Mouse (Mus musculus): ENCODE data around the gene Hps6. TPM values are rescaled to one million over a fixed set of nuclear protein-coding genes. Genes with fewer than 3 reads are reported as not detected.

The Hps6 gene
- total and polyA plus RNA-seq, 2 experiments from 2014 or later = 6.3 to 9.7 TPM

DNA sequence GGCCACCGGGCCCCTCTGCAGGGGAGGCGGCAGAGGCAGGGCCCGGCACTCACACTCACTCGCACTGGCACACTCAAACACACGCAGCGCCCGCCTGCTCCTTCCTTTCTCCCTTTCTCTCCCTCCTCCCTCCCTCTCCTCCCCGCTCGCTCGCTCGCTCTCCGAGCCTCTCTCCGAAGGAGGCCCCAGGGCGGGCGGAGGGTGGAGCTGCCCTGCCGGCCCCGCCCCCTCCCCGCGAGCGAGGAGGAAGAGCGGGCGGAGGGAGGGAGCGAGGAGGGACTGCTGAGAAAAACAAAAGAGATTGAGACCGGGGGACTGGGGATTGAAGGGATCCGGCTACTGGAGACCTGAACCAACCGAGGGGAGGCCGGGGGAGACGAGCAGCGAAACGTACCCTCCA is 36.2 kb downstream of the Hps6 start:
- peak overlapping the region; percentile 99 for H3K27ac ChIP-seq (ENCODE audit: low read depth)
- ATAC-seq (ENCODE audit: insufficient read depth, low read depth) (peak; percentile 79), DNase-seq (ENCODE audit: low spot score) (peak; percentile 91)
- H3K36me3 ChIP-seq (replicated peaks; ENCODE audit: control insufficient read depth, insufficient read depth, low read length) = peaks cover 19% of the 10 kb centered on the region
- peak overlapping the region; percentile 77 for H3K4me3 ChIP-seq (ENCODE audit: low read depth, low read length)
- under 1% methylated on average over 20 of the region's 30 CpGs for WGBS
- TF ChIP-seq EP300 (IDR thresholded peaks at IDR 0.05; ENCODE audit: low read depth) (no peak), CTCF (IDR thresholded peaks at IDR 0.05; ENCODE audit: low read depth) (no peak; the same call in 1 of the 2 replicates)
- peak overlapping the region; percentile 96 for H3K4me2 ChIP-seq (ENCODE audit: low read depth, low read length)
- peak overlapping the region; percentile 90 for H3K9ac ChIP-seq (replicated peaks; ENCODE audit: low read depth, low read length)
- no peaks in the 10 kb centered on the region for H3K9me3 ChIP-seq (replicated peaks; ENCODE audit: control insufficient read depth, low read length)
- no peaks in the 10 kb centered on the region for H3K27me3 ChIP-seq (ENCODE audit: control insufficient read depth, insufficient read depth, low read length)
- peaks cover 61% of the 10 kb centered on the region for H3K4me1 ChIP-seq (ENCODE audit: control insufficient read depth, insufficient read depth)

DNA sequence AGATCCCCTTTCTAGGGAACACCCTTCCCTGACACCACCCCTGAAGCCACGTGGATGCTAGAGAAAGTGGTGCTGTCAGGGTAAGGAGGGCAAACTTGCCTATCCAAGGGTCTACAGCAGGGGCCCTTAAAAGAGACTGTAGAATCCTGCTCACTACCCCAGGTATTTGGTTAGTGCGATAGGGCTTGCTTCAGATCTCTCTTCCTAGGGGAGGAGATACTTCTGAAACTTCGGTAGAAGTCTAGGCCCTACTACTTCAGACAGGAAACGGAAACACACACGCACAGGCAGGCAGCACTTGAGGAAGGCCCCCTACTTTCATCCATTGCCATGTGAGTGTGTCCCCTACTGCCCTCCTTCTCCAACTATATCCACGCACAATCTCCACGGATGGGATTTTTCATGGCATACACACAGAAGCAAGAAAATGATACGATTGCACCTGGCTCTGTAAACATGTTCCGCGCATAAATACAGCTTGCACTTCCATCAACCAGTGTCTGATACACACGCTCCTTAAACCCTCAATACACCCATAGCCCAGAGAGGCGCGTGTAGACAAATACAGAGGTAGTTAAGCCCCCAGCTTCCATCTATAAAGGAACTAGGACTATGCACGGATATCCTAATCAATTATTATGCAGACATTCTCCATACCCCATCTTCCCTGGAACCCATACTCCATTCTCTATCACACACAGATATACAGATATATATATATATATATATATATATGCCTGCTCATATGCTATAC is 37.0 kb downstream of the Hps6 start:
- TF ChIP-seq EP300 (IDR thresholded peaks at IDR 0.05; ENCODE audit: low read depth) (no peak), CTCF (IDR thresholded peaks at IDR 0.05; ENCODE audit: low read depth) (no peak)
- Histone ChIP-seq H3K9ac (replicated peaks; ENCODE audit: low read depth, low read length) (peak overlapping the region; percentile 90), H3K36me3 (replicated peaks; ENCODE audit: control insufficient read depth, insufficient read depth, low read length) (peaks cover 10% of the 10 kb centered on the region), H3K4me2 (ENCODE audit: low read depth, low read length) (peak overlapping the region; percentile 96), H3K4me3 (ENCODE audit: low read depth, low read length) (peak overlapping the region; percentile 77), H3K4me1 (ENCODE audit: control insufficient read depth, insufficient read depth) (peaks cover 61% of the 10 kb centered on the region), H3K27me3 (ENCODE audit: control insufficient read depth, insufficient read depth, low read length) (no peaks in the 10 kb centered on the region), H3K27ac (ENCODE audit: low read depth) (peak overlapping the region; percentile 99), H3K9me3 (replicated peaks; ENCODE audit: control insufficient read depth, low read length) (no peaks in the 10 kb centered on the region)
- 28% methylated on average over 14 of the region's 14 CpGs for WGBS
- DNase-seq (ENCODE audit: low spot score) = peak; percentile 4
- no peak for ATAC-seq (ENCODE audit: insufficient read depth, low read depth)

DNA sequence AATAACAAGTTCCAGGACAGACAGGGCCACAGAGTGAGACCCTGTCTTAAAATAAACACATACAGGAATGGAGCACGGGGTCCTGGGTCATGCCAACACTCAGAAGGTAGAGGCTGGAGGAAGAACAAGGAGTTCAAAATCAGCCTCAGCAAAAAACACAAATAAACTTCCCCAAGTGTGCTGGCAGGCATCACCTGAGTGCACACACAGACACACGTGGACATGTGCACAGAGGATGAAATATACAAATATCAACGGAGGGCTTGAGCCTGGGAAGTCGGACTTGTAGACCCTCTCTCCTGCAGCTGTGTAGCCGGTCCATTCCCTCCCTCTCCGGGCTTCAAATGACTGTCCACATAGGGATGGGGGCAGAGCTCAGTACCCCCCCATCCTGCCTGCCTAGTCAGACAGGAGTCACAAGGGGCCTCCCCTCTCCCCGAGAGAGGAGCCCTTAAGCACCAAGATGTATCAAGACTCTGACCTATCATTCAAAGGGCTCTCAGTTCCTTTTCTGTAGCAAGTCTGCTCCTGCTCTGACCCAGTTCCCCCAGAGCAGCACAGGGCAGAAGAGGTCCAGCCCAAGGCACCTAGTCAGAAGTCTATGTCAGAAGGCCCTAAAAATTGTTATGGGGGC is 38.1 kb downstream of the Hps6 start:
- no peak for DNase-seq (ENCODE audit: low spot score)
- no peak for TF ChIP-seq EP300 (IDR thresholded peaks at IDR 0.05; ENCODE audit: low read depth)
- TF ChIP-seq CTCF (IDR thresholded peaks at IDR 0.05; ENCODE audit: low read depth) = no peak

DNA sequence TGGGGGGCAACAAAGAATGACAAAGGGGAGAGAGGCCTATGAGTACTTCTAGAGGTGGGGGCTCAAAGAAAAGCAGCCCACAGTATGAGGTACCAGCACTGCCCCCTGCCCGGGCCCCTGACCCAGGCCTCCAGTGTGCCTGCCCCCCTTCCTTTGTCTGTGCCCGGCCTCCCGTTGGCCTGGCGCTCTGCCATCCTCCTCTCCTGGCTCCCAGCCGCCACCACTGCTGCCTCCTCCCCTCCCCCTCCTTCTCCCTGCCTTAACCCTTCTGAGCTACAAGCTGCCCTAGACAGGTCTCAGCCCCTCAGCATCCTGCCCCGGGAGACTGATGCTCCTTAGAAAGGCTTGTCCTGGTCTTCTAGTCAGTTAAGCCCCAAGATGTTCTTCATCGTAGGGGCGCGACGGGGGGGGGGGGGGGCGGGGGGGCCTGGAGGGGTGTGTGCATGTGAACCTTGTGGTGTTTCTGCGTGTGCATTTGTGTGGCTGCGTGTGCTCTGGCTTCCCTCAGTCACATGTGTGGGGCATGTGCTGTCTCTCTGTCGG is 38.7 kb downstream of the Hps6 start:
- Histone ChIP-seq H3K4me1 (ENCODE audit: control insufficient read depth, insufficient read depth) (peaks cover 68% of the 10 kb centered on the region), H3K27ac (ENCODE audit: low read depth) (peak overlapping the region; percentile 99), H3K27me3 (ENCODE audit: control insufficient read depth, insufficient read depth, low read length) (no peaks in the 10 kb centered on the region), H3K9me3 (replicated peaks; ENCODE audit: control insufficient read depth, low read length) (no peaks in the 10 kb centered on the region), H3K36me3 (replicated peaks; ENCODE audit: control insufficient read depth, insufficient read depth, low read length) (no peaks in the 10 kb centered on the region), H3K4me3 (ENCODE audit: low read depth, low read length) (peak overlapping the region; percentile 98), H3K4me2 (ENCODE audit: low read depth, low read length) (peak overlapping the region; percentile 96), H3K9ac (replicated peaks; ENCODE audit: low read depth, low read length) (peak overlapping the region; percentile 54)
- DNase-seq (ENCODE audit: low spot score) (peak; percentile 91), ATAC-seq (ENCODE audit: insufficient read depth, low read depth) (peak; percentile 49)
- TF ChIP-seq CTCF (IDR thresholded peaks at IDR 0.05; ENCODE audit: low read depth) = no peak
- no peak for TF ChIP-seq EP300 (IDR thresholded peaks at IDR 0.05; ENCODE audit: low read depth)
- WGBS = 3% methylated on average over 13 of the region's 14 CpGs

More for the DNA sequence above, 38.1 kb downstream of the Hps6 start:
- Histone ChIP-seq H3K36me3 (replicated peaks; ENCODE audit: control insufficient read depth, insufficient read depth, low read length) (no peaks in the 10 kb centered on the region), H3K4me2 (ENCODE audit: low read depth, low read length) (peak overlapping the region; percentile 96), H3K4me1 (ENCODE audit: control insufficient read depth, insufficient read depth) (peaks cover 70% of the 10 kb centered on the region), H3K4me3 (ENCODE audit: low read depth, low read length) (peak overlapping the region; percentile 98), H3K27ac (ENCODE audit: low read depth) (peak overlapping the region; percentile 99), H3K27me3 (ENCODE audit: control insufficient read depth, insufficient read depth, low read length) (no peaks in the 10 kb centered on the region), H3K9ac (replicated peaks; ENCODE audit: low read depth, low read length) (peak overlapping the region; percentile 54), H3K9me3 (replicated peaks; ENCODE audit: control insufficient read depth, low read length) (no peaks in the 10 kb centered on the region)
- 12% methylated on average over 7 of the region's 7 CpGs for WGBS
- no peak for ATAC-seq (ENCODE audit: insufficient read depth, low read depth)

DNA sequence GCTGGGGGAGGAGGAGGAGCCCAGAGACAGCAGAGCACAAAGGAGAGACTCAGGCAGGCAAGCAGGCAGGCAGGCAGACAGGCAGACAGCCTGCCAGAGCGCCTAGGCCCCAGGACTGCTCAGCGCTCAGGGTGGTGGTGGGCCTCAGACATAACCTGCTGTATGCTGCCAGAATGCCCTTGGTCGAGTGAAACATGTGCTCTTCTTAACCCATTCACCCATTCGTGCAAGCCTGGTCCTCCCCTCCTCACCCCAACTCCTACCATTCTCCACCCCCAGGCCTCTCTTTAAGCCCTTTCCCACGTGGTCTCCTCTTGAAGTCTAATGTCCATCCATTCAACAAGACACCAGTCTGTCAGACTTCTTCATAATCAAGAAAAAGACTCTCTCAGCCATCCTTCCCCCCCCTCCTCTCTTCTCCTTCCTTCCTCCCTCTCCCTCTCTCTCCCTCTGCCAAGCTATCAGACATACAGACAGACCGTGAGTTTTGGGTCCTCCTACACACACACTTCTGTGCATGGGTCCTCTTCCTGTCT is 39.2 kb downstream of the Hps6 start:
- peak overlapping the region; percentile 99 for H3K27ac ChIP-seq (ENCODE audit: low read depth)
- H3K4me2 ChIP-seq (ENCODE audit: low read depth, low read length) = peak overlapping the region; percentile 96
- WGBS = 6% methylated on average over 6 of the region's 6 CpGs
- peak overlapping the region; percentile 54; the same call in 1 of the 2 replicates for H3K9ac ChIP-seq (replicated peaks; ENCODE audit: low read depth, low read length)
- H3K27me3 ChIP-seq (ENCODE audit: control insufficient read depth, insufficient read depth, low read length) = no peaks in the 10 kb centered on the region
- peaks cover 63% of the 10 kb centered on the region for H3K4me1 ChIP-seq (ENCODE audit: control insufficient read depth, insufficient read depth)
- TF ChIP-seq EP300 (IDR thresholded peaks at IDR 0.05; ENCODE audit: low read depth) = no peak
- TF ChIP-seq CTCF (IDR thresholded peaks at IDR 0.05; ENCODE audit: low read depth) = no peak
- H3K9me3 ChIP-seq (replicated peaks; ENCODE audit: control insufficient read depth, low read length) = no peaks in the 10 kb centered on the region
- DNase-seq (ENCODE audit: low spot score) (no peak), ATAC-seq (ENCODE audit: insufficient read depth, low read depth) (no peak)
- peak overlapping the region; percentile 98 for H3K4me3 ChIP-seq (ENCODE audit: low read depth, low read length)
- no peaks in the 10 kb centered on the region for H3K36me3 ChIP-seq (replicated peaks; ENCODE audit: control insufficient read depth, insufficient read depth, low read length)

All from heart, postnatal 0 days (tissue).